Mouse (Mus musculus): ENCODE results near the gene Vps4a.

The Vps4a gene

GRCm38 (mm10) chr8:107048061-107048941 is 17.3 kb downstream of the Vps4a start, which contains the start of gene Pdf:
Gene Pdf, minus strand, starts transcription at chr8:107048614.
- DNase-seq (ENCODE audit: extremely low spot score, low spot score) = peak; percentile 80

- no peak for DNase-seq (ENCODE audit: extremely low spot score, low spot score)
Measured at GRCm38 (mm10) chr8:107049480-107049879, 18.5 kb downstream of the Vps4a start.

GRCm38 (mm10) chr8:107052046-107052445 is 21.0 kb downstream of the Vps4a start:
- no peak for DNase-seq (ENCODE audit: extremely low spot score, low spot score)

DNA sequence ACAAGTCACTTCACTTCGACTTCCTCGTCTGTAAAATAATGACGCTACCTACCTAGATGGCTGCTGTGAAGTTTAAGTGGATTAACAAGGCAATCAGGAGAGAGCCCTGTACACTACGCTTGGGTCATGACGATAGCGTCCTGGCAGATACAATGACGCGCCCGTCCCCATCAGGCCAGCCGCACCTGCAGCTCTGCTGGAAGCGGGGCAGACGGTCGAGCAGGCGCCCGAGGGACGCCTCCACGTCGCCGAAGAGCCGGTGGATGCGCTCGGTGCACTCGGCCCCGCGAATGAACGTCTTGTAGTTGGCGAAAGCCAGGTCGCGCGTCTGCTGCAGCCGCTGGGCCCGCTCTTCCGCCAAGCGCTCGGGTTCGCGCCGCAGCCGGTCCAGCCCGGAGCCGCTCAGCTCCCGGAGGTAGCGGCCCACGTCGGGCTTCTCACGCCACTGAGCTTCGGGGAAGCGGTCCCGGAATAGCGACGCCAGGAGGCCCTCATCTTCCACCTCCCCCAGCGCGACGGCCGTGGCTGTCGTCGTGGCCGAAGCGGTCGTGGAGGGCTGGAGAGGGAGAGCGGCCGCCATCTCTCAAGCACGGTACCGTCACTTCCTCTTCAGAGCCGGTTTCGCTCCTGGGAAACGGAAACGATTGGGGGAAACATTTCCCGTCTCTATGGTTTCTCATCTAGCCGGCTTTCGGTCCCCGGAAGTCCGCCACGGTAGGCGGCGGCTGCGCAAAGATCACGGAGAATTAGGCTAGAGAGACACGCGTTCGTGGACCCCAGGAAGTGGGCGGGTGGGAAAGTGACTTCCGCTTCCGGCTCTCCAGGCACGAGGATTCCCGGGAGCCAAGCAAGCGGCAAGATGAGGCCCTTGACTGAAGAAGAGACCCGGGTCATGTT is 25.3 kb downstream of the Vps4a start, which contains the start of the genes Cog8 and Nip7:
TSS of gene Cog8 (minus strand) at position 614 of the 897 bp plus-strand sequence.
TSS of gene Nip7 (plus strand) at position 802 of the 897 bp plus-strand sequence.
- DNase-seq (ENCODE audit: extremely low spot score, low spot score) = peak; percentile 98

DNA sequence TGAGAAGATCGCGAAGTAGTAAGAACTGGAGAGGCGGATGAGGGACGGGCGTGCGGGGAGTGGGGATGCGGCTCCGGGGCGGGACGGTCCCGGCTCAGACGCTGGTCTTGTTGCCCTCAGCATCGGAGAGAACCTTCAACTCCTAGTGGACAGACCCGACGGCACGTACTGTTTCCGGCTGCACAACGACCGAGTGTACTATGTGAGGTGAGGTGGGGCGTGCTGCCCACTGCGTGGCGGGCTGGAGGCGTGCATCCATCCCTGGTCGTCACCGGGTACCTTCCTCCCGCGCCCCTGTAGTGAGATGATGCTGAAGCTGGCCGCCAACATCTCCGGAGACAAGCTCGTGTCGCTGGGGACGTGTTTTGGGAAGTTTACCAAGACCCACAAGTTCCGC is 25.9 kb downstream of the Vps4a start:
- DNase-seq (ENCODE audit: extremely low spot score, low spot score) = no peak

- DNase-seq (ENCODE audit: extremely low spot score, low spot score) = no peak
Measured at GRCm38 (mm10) chr8:107062613-107063012, 31.6 kb downstream of the Vps4a start.

DNA sequence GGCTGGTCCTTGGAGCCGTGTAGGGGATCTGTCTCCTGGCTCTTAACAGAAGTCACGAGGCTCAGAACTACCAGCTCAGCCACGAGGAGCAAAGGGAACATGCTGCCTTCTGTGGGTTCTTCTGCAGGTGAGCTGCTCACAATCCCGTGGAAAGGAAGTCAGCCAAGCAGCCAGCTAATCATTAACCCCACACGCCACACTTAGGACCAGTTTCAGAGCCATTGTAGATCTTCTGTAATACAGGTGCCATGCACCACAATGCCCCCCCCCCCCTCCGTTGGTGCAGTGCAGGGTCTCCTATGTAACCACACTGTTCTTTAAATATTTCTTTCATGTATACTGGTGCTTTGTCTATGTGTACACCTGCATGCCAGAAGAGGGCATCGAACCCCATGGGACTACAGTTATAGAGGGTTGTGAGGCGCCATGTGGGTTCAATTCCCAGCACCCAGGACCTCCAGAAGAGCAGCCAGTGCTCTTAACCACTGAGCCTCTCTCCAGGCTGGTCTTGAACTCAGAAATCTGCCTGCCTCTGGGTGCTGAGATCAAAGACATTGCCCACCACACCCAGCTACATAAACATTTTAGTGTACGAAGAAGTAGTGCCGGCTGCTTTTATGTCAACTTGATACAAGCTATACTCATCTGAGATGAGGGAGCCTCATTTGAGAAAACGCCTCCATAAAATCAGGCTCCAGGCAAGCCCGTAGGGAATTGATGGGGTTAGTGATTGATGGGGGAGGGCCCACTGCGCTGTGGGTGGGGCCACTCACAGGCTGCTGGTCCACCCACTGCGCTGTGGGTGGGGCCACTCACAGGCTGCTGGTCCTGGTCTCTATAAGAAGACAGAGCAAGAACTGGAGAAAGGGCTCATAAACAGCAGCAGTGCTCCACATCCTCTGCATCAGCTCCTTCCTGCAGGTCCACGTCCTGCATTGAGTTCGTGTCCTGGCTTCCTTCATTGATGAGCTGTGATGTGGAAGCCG is 34.8 kb downstream of the Vps4a start, which contains the start of gene Tmed6:
TSS of gene Tmed6 (minus strand) at position 134 of the 986 bp plus-strand sequence.
- no peak for DNase-seq (ENCODE audit: extremely low spot score, low spot score)

DNA sequence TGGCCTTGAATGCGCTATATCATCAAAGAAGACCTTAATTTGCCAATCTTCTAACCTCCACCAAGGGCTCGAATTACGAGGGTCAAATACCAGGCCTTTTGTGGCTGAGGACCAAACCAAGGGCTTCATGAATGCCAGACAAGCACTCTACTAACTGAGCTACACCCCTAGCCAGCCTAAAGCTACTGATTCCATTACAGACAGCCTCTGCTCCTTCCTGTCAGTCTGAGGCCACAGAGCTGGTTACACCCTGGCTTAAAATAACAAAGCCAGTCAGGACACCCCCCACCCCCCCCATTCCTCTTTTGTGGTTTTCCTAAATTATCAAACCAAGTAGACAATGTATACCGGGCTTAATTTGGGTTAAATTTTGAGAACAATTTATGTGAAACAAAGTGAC is 42.7 kb downstream of the Vps4a start:
- DNase-seq (ENCODE audit: extremely low spot score, low spot score) = no peak

GRCm38 (mm10) chr8:107074128-107074527 is 43.1 kb downstream of the Vps4a start:
- no peak for DNase-seq (ENCODE audit: extremely low spot score, low spot score)

- DNase-seq (ENCODE audit: extremely low spot score, low spot score) = no peak
Measured at GRCm38 (mm10) chr8:107076239-107076888, 45.3 kb downstream of the Vps4a start.

DNA sequence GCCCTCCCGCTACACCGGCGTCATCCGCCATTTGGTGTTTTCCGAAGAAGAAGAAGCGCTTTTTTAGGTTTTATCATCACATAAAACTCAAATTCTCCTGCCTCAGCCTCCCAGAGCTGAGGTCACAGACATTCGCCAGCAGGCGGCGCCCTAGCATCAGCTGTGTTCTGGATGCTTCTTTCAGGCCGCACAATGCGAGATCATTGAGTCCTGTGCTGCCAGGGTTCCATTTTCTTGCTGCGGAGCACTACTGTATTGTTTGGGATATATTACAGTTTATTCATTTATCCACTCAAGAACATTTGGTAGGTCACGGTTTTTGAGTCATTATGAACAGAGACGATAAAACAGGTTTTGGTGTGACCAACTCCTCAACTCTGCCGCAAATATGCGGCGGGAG is 54.3 kb downstream of the Vps4a start:
- DNase-seq (ENCODE audit: extremely low spot score, low spot score) = no peak

GRCm38 (mm10) chr8:107086018-107086417 is 55.0 kb downstream of the Vps4a start:
- no peak for DNase-seq (ENCODE audit: extremely low spot score, low spot score)

- DNase-seq (ENCODE audit: extremely low spot score, low spot score) = no peak
Measured at GRCm38 (mm10) chr8:107088526-107089063, 57.6 kb downstream of the Vps4a start.

GRCm38 (mm10) chr8:107090531-107090930 is 59.5 kb downstream of the Vps4a start:
- DNase-seq (ENCODE audit: extremely low spot score, low spot score) = no peak
